Mouse (Mus musculus) urinary bladder, postnatal 36 days (tissue): Measurements from ENCODE around the gene Ssc5d.

Experiments
- DNase-seq, 2 experiments: peaks; one replicate each; pipeline ENCODE4 v3.0.0; 2022; ENCODE audit warnings: low spot score in 2 of 2, mixed read lengths in 1 of 2

The Ssc5d gene

GRCm38 (mm10) chr7:4947855-4948254 is 22.3 kb downstream of the Ssc5d start:
- peak; percentile 40 to 70 for DNase-seq

GRCm38 (mm10) chr7:4948386-4948785 is 22.8 kb downstream of the Ssc5d start:
- no peak for DNase-seq

- DNase-seq: no peak
Observed at GRCm38 (mm10) chr7:4950561-4951342, 25.2 kb downstream of the Ssc5d start.

- no peak for DNase-seq
Observed at GRCm38 (mm10) chr7:4953815-4954445, 28.3 kb downstream of the Ssc5d start.

GRCm38 (mm10) chr7:4957361-4957760 is 31.8 kb downstream of the Ssc5d start:
- no peak for DNase-seq

GRCm38 (mm10) chr7:4963527-4963926 is 37.9 kb downstream of the Ssc5d start:
- DNase-seq: no peak

GRCm38 (mm10) chr7:4964272-4964671 is 38.7 kb downstream of the Ssc5d start, which contains the start of gene Sbk2:
Gene Sbk2 (minus strand): TSS chr7:4964406.
- DNase-seq: peak; percentile 67 to 78

GRCm38 (mm10) chr7:4964988-4965387 is 39.4 kb downstream of the Ssc5d start:
- no peak for DNase-seq

GRCm38 (mm10) chr7:4971068-4971467 is 45.5 kb downstream of the Ssc5d start, which contains the start of gene Sbk3:
Gene Sbk3 (minus strand): TSS chr7:4971168.
- no peak for DNase-seq

- DNase-seq: no peak
Observed at GRCm38 (mm10) chr7:4971710-4972109, 46.1 kb downstream of the Ssc5d start.

- peak; percentile 18 to 53 for DNase-seq
Observed at GRCm38 (mm10) chr7:4972321-4973047, 46.9 kb downstream of the Ssc5d start.

GRCm38 (mm10) chr7:4975455-4975854 is 49.9 kb downstream of the Ssc5d start:
- no peak for DNase-seq

GRCm38 (mm10) chr7:4976832-4977231 is 51.2 kb downstream of the Ssc5d start:
- no peak for DNase-seq

- DNase-seq: no peak
Observed at GRCm38 (mm10) chr7:4988250-4988649, 62.7 kb downstream of the Ssc5d start.

GRCm38 (mm10) chr7:4993347-4993998 is 67.9 kb downstream of the Ssc5d start:
- DNase-seq: no peak

- no peak for DNase-seq
Observed at GRCm38 (mm10) chr7:4993999-4994788, 68.6 kb downstream of the Ssc5d start.
